Mouse (Mus musculus) layer of hippocampus, postnatal 10 days (tissue): ENCODE data around the gene Cdon. TPM values are rescaled to one million over a fixed set of nuclear protein-coding genes. Genes with fewer than 3 reads are reported as not detected.

Experiments
- DNase-seq, 2 experiments: peaks; one replicate each; pipeline ENCODE4 v3.0.0; 2021; ENCODE audit warnings: low spot score in 2 of 2
- total RNA-seq, 2 experiments: library from RNA; stranded (reverse); gene quantifications; 2 replicates each; pipeline ENCODE4 v1.2.3; 2021

The Cdon gene
- total RNA-seq, 2 experiments from 2014 or later = 9.8 to 11.5 TPM

DNA sequence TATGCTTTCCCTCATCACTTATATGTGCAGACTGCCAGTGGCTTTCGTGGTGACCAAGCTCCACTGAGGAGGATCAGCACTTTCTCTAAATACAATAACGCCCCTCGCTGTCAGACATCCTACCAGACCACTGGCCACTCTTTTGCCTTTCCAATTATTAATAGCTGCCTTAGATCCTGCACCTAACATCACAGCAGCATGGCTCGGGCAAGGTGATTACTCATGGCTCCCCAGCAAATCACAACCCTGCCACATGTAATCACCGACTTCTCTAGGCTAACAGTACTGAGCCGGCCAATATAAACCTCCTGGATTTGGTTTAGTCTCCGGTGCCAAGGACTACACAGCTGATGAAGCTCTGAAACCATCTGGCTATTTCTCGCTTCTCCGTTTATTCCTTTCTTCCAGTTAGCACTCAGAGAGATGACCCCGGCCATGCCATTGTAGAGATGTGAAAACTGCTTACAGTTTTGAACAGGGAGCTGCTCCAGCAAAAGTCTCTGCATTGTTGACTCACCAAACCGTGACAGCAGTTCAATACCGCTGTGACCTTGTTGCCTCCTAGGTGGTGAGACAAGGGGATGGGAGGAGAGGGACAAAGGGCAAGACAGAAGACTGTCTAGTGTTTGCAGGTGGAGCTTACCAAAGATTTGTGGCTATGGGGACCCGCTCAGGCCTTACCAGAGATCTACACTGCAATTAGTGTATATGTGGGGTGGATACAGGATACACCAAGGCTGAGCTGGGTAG lies 118.2 kb downstream of the Cdon start:
- no peak for DNase-seq

GRCm38 (mm10) chr9:35541024-35541423 lies 120.1 kb downstream of the Cdon start:
- DNase-seq = no peak

GRCm38 (mm10) chr9:35541488-35541887 lies 120.6 kb downstream of the Cdon start:
- peak; percentile 88 for DNase-seq

- DNase-seq = no peak
Measured at GRCm38 (mm10) chr9:35541941-35542340, 121.0 kb downstream of the Cdon start.

- no peak for DNase-seq
Measured at GRCm38 (mm10) chr9:35543099-35543860, 122.4 kb downstream of the Cdon start.

- no peak for DNase-seq
Measured at GRCm38 (mm10) chr9:35544666-35545065, 123.7 kb downstream of the Cdon start.

DNA sequence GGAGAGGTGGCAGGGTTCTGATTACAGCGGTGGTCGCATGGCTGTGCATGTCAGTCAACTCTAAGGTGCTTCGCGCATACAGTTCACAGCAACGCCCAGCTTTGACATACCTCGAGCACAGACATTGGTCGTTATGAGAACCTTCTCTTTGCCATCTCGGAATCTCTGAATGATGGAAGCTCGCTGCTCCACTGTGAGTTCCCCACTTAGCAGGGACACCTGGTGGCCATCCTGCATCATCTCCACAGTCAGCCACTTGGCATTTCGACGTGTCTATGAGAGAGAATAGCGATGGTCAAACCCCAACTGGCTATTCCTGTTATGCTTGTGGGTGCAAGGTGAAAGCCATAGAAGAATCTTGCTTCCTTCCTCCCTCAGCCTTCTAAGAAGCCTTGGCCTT lies 124.8 kb downstream of the Cdon start:
- DNase-seq = no peak

DNA sequence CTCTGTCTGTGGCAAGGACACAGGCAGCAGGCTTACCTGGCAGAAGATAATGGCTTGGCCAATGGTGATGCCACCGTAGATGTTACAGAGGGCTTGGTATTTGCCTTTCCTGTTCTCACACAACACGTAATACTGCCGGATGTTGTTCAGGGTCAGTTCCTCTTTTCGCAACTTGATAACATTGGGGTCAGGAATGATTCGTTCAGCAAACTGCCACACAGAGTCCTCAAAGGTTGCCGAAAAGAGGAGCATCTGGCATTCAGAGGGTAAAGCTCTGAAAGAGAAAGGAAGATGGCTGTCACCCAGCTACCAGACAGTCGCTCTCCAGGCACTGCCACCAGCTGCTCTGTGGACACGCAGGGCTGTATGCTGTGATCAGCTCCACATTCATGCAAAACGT lies 125.8 kb downstream of the Cdon start:
- DNase-seq = no peak

- no peak for DNase-seq
Measured at GRCm38 (mm10) chr9:35548455-35548854, 127.5 kb downstream of the Cdon start.

DNA sequence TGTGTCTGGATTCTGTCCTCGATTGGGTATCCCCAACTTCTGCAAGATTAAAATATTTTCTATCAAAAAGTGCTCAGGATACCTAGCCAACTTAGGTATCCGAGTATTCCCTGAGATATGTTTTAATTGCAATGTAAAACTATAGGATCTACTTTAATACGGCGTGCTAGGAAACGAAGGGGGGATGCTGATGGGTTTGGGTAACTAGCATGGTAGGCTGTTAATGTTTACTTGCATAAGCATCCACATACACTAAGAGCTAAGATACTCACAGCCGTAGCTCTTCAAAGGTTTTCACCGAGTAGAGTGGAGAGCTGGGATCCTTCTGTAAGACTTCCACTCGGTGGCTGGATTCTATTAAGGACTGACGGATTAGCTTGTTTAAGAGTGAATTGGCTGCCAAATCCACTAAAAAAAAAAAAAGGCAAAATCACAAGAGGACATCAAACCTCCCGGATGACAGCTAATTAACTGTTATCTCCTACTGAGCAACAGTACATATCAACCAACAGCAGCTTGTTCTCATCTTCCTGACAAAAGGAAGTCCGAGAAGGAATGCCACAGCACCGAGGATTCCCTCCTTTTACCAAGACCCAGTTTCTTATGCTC lies 135.7 kb downstream of the Cdon start:
- DNase-seq = peak in 1 of 2 experiments; percentile 7

Other genes with a start within 250 kb of the Cdon start
- 10 to 100 TPM; 15.3 to 19.7 TPM for gene Dcps, start 245.1 kb upstream of the Cdon start, total RNA-seq
- 10 to 100 TPM; 53.9 to 58.0 TPM for gene Srpr, start 221.0 kb upstream of the Cdon start, total RNA-seq
- 1 to 10 TPM; 2.4 to 3.4 TPM for gene Tirap, start 220.8 kb upstream of the Cdon start, total RNA-seq
- 10 to 100 TPM; 43.2 to 43.7 TPM for gene Foxred1, start 210.1 kb upstream of the Cdon start, total RNA-seq
- 10 to 100 TPM; 25.7 to 26.7 TPM for gene Fam118b, start 153.3 kb upstream of the Cdon start, total RNA-seq
- 10 to 100 TPM; 10.6 to 10.7 TPM for gene Rpusd4, start 153.3 kb upstream of the Cdon start, total RNA-seq
- not detected for gene Gm1113, start 97.1 kb downstream of the Cdon start, total RNA-seq
- 10 to 100 TPM; 15.2 to 16.1 TPM for gene Ddx25, start 137.4 kb downstream of the Cdon start, total RNA-seq
- gene Pus3, start 137.5 kb downstream of the Cdon start, total RNA-seq = 10 to 100 TPM; 12.0 to 13.4 TPM
- gene Pate2, start 149.2 kb downstream of the Cdon start, total RNA-seq = 1 to 10 TPM; 1.5 to 2.3 TPM
- gene Hyls1, start 149.3 kb downstream of the Cdon start, total RNA-seq = 10 to 100 TPM; 12.5 to 14.6 TPM
- gene Pate4, start 190.8 kb downstream of the Cdon start, total RNA-seq = not detected
- gene Pate3, start 227.1 kb downstream of the Cdon start, total RNA-seq = not detected